Mouse (Mus musculus) bone marrow, adult 2 months (tissue): ENCODE data around the gene Grifin.

Source experiments
- CTCF ChIP-seq: fragments of 200-500 bp; IDR thresholded peaks from 2 replicates; pipeline ENCODE4 v1.5.1; 2011; ENCODE audit warnings: low read length, control low read depth; ENCODE audit not compliant: control insufficient read depth, insufficient read depth
- POLR2A ChIP-seq: fragments of 200-500 bp; IDR thresholded peaks from 2 replicates; pipeline ENCODE4 v1.6.1; 2011; ENCODE audit warnings: low read depth, mild to moderate bottlenecking, control low read depth, low read length, borderline replicate concordance; ENCODE audit not compliant: control insufficient read depth

DNA sequence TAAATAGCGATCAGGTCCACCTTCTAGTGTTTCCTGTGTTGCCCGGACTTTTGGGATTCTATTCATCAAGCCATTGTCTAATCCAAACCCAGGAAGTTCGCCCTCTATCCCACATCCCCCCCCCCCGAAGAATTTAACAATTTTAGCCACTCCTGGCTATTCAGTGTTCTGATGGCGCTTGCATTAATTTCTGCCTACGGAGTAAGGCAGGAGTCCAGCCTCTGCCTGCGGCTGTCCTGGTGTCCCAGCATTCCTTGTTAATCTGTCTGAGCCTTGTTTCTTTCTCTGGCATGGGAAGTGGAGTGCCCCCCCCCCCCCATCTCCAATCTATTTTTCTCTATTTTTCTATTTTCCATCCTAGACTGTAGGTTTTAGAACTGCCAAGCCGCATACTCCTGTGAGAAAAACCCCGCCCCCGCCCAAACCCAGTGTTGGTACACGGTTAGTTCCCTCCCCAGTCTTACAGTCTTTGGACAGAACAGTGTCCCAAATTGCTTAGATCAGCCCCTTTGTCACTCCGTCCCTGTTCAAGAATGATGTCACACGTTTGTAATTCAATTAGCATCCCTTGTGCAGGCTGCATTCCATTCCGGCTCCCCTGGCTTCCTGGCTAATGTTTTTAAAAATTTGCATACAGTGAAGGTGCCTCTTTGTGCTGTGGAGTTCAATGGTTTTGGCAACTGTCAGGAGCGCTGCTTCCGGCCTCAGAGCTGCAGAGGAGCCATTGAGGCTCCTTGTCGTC is 15.4 kb downstream of the Grifin start:
- TF ChIP-seq POLR2A: no peak
- TF ChIP-seq CTCF: no peak
